Mouse (Mus musculus): ENCODE measurements around the gene Tbxas1.

- no peak for TF ChIP-seq EP300 (IDR thresholded peaks at IDR 0.05; ENCODE audit: low read length)
- no peak for TF ChIP-seq MYC (IDR thresholded peaks at IDR 0.05; ENCODE audit: low read depth, low read length)
- TF ChIP-seq HCFC1 (IDR thresholded peaks at IDR 0.05; ENCODE audit: low read depth, low read length): no peak
- TF ChIP-seq TCF12 (IDR thresholded peaks at IDR 0.05; ENCODE audit: low read depth, low read length): no peak
- TF ChIP-seq MAZ (IDR thresholded peaks at IDR 0.05; ENCODE audit: low read depth, low read length): no peak
- TF ChIP-seq USF1 (IDR thresholded peaks at IDR 0.05; ENCODE audit: low read depth, low read length): no peak
- no peak for TF ChIP-seq CTCF (conservative IDR thresholded peaks at IDR 0.05 in 1 of 2, IDR thresholded peaks at IDR 0.05 in 1 of 2; ENCODE audit: low read depth in 2 of 2, low read length in 2 of 2)
- no peak for TF ChIP-seq CHD2 (IDR thresholded peaks at IDR 0.05; ENCODE audit: low read length)
- TF ChIP-seq ZNF384 (IDR thresholded peaks at IDR 0.05; ENCODE audit: low read depth, low read length): no peak
- TF ChIP-seq UBTF (IDR thresholded peaks at IDR 0.05; ENCODE audit: low read depth, low read length): no peak
- no peak for TF ChIP-seq MAFK (IDR thresholded peaks at IDR 0.05; ENCODE audit: insufficient replicate concordance, low read length)
Observed at GRCm38 (mm10) chr6:38917415-38917814, 42.2 kb downstream of the Tbxas1 start.

Measured in CH12.LX (cell line).